Mouse (Mus musculus) gastrocnemius, postnatal 25 days (tissue): ENCODE results near the gene Serinc5. TPM values are rescaled to one million over a fixed set of nuclear protein-coding genes. Genes with fewer than 3 reads are reported as not detected.

ENCODE experiments used
- DNase-seq: peaks from one replicate; pipeline ENCODE4 v3.0.0; 2022
- total RNA-seq, 2 experiments: library from RNA; stranded (reverse); gene quantifications; 1 replicate in 1 of 2; 2 replicates in 1 of 2; pipeline ENCODE4 v1.2.3; 2021

The Serinc5 gene
- total RNA-seq, 2 experiments from 2014 or later: 5.5 to 6.5 TPM

GRCm38 (mm10) chr13:92613094-92613493 is 2.2 kb downstream of the Serinc5 start:
- no peak for DNase-seq

GRCm38 (mm10) chr13:92615201-92615600 is 4.3 kb downstream of the Serinc5 start:
- no peak for DNase-seq

- DNase-seq: no peak
These were observed 5.6 kb downstream of the Serinc5 start for GRCm38 (mm10) chr13:92616459-92616858.

- DNase-seq: no peak
These were observed 15.3 kb downstream of the Serinc5 start for GRCm38 (mm10) chr13:92626196-92626595.

- no peak for DNase-seq
These were observed 15.8 kb downstream of the Serinc5 start for GRCm38 (mm10) chr13:92626725-92627124.

GRCm38 (mm10) chr13:92629509-92629908 is 18.6 kb downstream of the Serinc5 start:
- no peak for DNase-seq

- no peak for DNase-seq
These were observed 20.6 kb downstream of the Serinc5 start for GRCm38 (mm10) chr13:92631450-92631849.

- no peak for DNase-seq
These were observed 21.7 kb downstream of the Serinc5 start for GRCm38 (mm10) chr13:92632550-92632949.

- no peak for DNase-seq
These were observed 24.1 kb downstream of the Serinc5 start for GRCm38 (mm10) chr13:92635040-92635439.

- DNase-seq: no peak
These were observed 25.5 kb downstream of the Serinc5 start for GRCm38 (mm10) chr13:92636226-92636909.

- peak; percentile 50 for DNase-seq
These were observed 26.0 kb downstream of the Serinc5 start for GRCm38 (mm10) chr13:92636910-92637275.

- DNase-seq: no peak
These were observed 28.5 kb downstream of the Serinc5 start for GRCm38 (mm10) chr13:92639093-92640014.

- DNase-seq: no peak
These were observed 33.3 kb downstream of the Serinc5 start for GRCm38 (mm10) chr13:92644199-92644598.

- no peak for DNase-seq
These were observed 33.9 kb downstream of the Serinc5 start for GRCm38 (mm10) chr13:92644753-92645152.

- DNase-seq: peak; percentile 75
These were observed 36.8 kb downstream of the Serinc5 start for GRCm38 (mm10) chr13:92647695-92648094.

GRCm38 (mm10) chr13:92649111-92649510 is 38.2 kb downstream of the Serinc5 start:
- DNase-seq: no peak

- DNase-seq: no peak
These were observed 40.1 kb downstream of the Serinc5 start for GRCm38 (mm10) chr13:92650956-92651355.

- DNase-seq: no peak
These were observed 41.6 kb downstream of the Serinc5 start for GRCm38 (mm10) chr13:92652498-92652897.

- DNase-seq: no peak
These were observed 42.4 kb downstream of the Serinc5 start for GRCm38 (mm10) chr13:92653283-92653682.

- no peak for DNase-seq
These were observed 46.1 kb downstream of the Serinc5 start for GRCm38 (mm10) chr13:92656815-92657513.

GRCm38 (mm10) chr13:92659611-92660010 is 48.7 kb downstream of the Serinc5 start:
- DNase-seq: no peak

- no peak for DNase-seq
These were observed 51.8 kb downstream of the Serinc5 start for GRCm38 (mm10) chr13:92662555-92663286.
